Mouse (Mus musculus) spleen, adult 2 months (tissue): Measurements from ENCODE around the gene Gm43302.
"Not testable (repeated sequence)": the region's sequence is repeated elsewhere in the genome, so short reads cannot be mapped to it uniquely, and the experiment has no call there.

Experiments used
- CTCF ChIP-seq: fragments of 200-500 bp; IDR thresholded peaks from 2 replicates; pipeline ENCODE4 v1.5.1; 2011; ENCODE audit warnings: mild to moderate bottlenecking, inconsistent platforms; ENCODE audit not compliant: insufficient read depth, insufficient read length, insufficient replicate concordance; ENCODE audit errors: extremely low read depth
- POLR2A ChIP-seq: fragments of 200-500 bp; IDR thresholded peaks from 2 replicates; pipeline ENCODE4 v1.6.1; 2011; ENCODE audit warnings: low read depth, low read length, inconsistent platforms

- TF ChIP-seq CTCF, POLR2A: not testable (repeated sequence)
Observed at GRCm38 (mm10) chr5:105290921-105291320, 2.6 kb downstream of the Gm43302 start.
